Mouse (Mus musculus) cortical plate, adult 2 months (tissue): ENCODE results near the gene Rnf38. TPM values are rescaled to one million over a fixed set of nuclear protein-coding genes. Genes with fewer than 3 reads are reported as not detected.
A peak's percentile ranks its signal among the peaks of the same experiment; 100 is the strongest.

ENCODE experiments used
- H3K27ac ChIP-seq: fragments of 200-500 bp; 2 replicates; pipeline ENCODE4 v1.5.1; 2012; ENCODE audit warnings: low read length, control low read depth, inconsistent platforms; ENCODE audit not compliant: insufficient read depth
- H3K4me1 ChIP-seq: fragments of 200-500 bp; 2 replicates; pipeline ENCODE4 v1.6.1; 2011; ENCODE audit warnings: low read length; ENCODE audit not compliant: control insufficient read depth, insufficient read depth
- H3K4me3 ChIP-seq: fragments of 200-500 bp; 2 replicates; pipeline ENCODE4 v1.5.1; 2011; ENCODE audit warnings: mild to moderate bottlenecking, low read length, control low read depth; ENCODE audit not compliant: insufficient read depth
- CTCF ChIP-seq: fragments of 200-500 bp; IDR thresholded peaks from 2 replicates; pipeline ENCODE4 v1.5.1; 2011; ENCODE audit warnings: mild to moderate bottlenecking, control low read depth, low read length; ENCODE audit not compliant: insufficient read depth; ENCODE audit errors: extremely low read depth
- POLR2A ChIP-seq: fragments of 200-500 bp; IDR thresholded peaks from 2 replicates; pipeline ENCODE4 v1.6.1; 2011; ENCODE audit warnings: mild to moderate bottlenecking, low read length, control low read depth; ENCODE audit not compliant: insufficient read depth; ENCODE audit errors: extremely low read depth
- polyA plus RNA-seq: library from polyadenylated mRNA; depleted of rRNA; stranded (reverse); fragments of >200 nt; gene quantifications from 2 replicates; pipeline ENCODE4 v1.2.3, GENCODE M21; 2012

Rnf38 gene
- polyA plus RNA-seq, 1 experiment: 68.4 TPM

DNA sequence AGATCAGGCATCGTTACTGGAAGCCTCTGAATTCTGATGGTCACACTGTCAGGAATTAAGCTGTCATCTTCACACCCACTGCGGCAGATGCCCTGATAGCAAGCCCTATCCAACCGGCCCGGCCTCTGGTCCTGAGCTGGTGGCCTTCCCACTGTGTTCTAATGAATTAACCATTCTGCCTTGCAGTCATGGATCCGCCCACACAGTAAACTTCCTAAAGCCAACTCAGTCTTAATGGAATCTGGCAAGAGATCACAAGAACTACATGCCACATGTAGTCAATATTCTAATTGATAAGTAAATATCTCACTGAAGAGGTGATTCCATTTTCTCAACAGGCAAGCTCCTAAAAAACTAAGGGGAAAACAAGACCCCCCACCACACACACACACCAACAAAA is 60.9 kb downstream of the Rnf38 start:
- TF ChIP-seq CTCF: no peak
- TF ChIP-seq POLR2A: no peak
- Histone ChIP-seq H3K27ac (no peak overlapping the region), H3K4me1 (no peaks in the 10 kb centered on the region; the same call in 1 of the 2 replicates), H3K4me3 (no peak overlapping the region)

DNA sequence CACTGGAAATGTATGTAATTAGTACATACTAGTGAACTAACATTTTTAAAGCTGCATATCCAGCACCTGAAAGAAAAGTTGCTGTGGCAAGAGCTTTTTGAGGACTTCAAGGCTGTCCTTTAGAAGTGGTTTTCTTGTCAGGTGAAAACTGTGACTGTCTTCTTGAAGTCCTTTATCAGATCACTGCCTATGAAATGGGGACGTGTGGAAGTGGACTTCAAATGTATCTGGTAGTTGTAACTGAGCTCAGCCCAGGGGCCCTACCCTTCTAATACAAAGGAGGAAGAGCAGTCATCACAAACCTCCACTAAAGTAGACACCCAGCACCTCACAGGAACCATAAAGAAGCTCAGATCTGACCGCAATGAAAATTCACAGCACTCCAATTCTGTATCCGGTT is 63.7 kb downstream of the Rnf38 start:
- Histone ChIP-seq H3K4me1 (no peaks in the 10 kb centered on the region; the same call in 1 of the 2 replicates), H3K27ac (no peak overlapping the region), H3K4me3 (no peak overlapping the region)
- TF ChIP-seq POLR2A (no peak), CTCF (no peak)

DNA sequence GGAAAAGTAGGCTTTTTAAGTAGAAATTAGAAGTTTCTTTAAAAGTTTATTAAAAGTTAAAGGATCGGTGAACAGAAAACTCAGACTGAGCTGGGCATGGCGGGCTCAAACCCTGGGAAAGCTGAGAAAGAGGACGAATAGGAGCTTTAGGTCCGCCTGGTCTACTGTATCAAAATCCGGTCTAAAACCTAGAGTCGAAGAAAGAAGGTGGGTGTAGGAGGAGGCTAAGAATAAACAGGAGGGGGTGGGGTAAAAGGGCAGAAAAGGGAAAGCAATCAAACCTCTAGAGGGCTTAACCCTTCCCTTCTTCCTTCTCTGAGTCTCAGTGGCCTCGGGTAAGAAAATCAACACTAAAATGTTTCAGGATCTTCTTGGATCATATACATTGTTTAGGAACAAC is 64.8 kb downstream of the Rnf38 start:
- Histone ChIP-seq H3K27ac (no peak overlapping the region), H3K4me3 (no peak overlapping the region; the same call in 1 of the 2 replicates), H3K4me1 (no peaks in the 10 kb centered on the region; the same call in 1 of the 2 replicates)
- TF ChIP-seq CTCF: no peak
- no peak for TF ChIP-seq POLR2A

DNA sequence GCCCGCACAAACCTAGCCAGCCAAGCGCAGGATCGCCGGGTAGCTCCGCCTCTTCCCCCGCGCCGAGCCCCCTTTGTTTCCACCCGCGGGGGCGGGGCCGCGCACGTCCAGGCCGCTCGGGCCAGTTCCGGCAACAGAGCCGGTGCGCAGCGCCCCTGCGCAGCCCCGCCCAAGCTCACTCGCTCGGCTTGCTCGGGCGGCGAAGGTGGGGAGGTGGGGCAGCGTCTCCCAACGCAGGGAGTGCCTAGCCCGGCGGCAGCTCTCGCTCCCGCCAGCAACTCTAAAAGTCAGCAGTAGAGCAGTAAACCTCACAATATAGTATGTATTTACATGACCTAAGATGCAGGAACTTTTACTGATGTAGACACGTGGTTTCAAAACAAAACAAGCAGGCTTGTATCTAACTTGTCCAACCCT is 65.3 kb downstream of the Rnf38 start:
- no peaks in the 10 kb centered on the region; the same call in 1 of the 2 replicates for H3K4me1 ChIP-seq
- no peak overlapping the region for H3K27ac ChIP-seq
- TF ChIP-seq CTCF (no peak), POLR2A (no peak)
- peak overlapping the region; percentile 38 for H3K4me3 ChIP-seq

DNA sequence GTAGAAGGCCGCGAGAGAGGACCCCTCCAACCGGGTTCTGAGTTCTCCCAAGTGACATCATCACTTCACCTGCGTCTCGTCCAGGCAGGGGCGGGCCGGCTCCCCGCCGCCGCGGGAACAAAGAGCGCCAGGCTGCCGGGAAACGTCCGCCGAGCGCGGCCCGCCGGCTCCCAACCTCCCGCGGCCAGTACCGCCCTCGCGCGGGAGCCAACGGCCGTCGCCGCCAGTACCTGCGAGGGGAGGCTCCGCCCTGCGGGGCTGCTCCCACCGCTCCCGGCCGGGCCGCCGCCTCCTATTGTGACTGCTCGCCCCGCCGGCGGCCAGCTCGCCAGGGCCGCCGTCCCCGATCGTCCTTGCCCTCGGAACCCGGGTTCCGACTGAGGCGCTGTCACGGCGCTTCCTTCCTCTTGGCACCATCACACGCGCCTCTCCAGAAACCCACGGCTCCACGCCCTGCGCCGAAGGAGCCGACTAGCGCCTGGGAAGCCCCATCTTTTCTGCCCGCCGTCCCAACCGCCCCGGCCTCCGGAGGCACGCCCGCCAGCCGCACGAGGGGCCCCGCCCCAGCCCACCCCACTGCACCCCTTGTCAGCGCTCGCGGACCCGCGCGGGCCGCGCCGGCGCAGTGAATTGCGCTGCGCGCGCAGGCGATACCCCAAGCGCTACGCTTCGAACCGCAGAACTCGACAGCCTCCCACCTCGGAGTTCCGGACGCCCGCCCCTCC is 66.0 kb downstream of the Rnf38 start:
- no peak for TF ChIP-seq CTCF
- TF ChIP-seq POLR2A: no peak
- Histone ChIP-seq H3K4me3 (peak overlapping the region; percentile 38), H3K4me1 (no peaks in the 10 kb centered on the region; the same call in 1 of the 2 replicates), H3K27ac (peak overlapping the region; percentile 93)

DNA sequence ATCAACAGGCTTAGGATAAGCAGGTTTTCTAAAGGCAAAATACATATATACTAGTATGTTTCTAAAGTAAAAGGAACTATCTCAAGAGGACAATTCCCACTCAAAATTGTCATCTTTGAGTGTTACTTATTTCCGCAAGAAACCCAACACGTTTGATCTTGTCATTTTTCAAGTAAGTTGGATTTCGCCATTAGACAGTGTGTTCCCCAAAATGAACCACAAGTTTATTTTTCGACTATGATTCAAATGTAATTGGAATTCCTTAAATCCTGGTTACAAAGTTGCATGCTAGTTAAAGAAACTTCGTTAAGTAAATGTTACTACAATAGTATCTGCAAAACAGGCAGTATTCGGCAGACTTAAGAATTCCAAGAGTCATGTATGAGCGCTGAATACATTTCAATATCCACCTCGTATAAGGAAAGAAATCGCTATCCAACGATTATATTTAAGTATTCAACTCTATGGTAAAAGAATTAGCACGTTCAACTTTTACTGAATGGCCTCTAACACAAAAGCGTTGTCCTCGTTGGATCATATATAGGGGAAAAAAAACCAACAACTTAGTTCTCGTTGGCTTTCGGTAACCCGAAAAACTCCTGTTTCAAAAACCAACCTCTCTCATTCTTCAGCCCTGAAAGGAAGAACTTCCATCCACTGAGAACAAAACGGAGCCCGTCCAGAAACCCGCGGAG is 66.7 kb downstream of the Rnf38 start:
- H3K4me3 ChIP-seq: peak overlapping the region; percentile 38
- TF ChIP-seq POLR2A (no peak), CTCF (no peak)
- H3K27ac ChIP-seq: peak overlapping the region; percentile 93; the same call in 1 of the 2 replicates
- no peaks in the 10 kb centered on the region; the same call in 1 of the 2 replicates for H3K4me1 ChIP-seq

DNA sequence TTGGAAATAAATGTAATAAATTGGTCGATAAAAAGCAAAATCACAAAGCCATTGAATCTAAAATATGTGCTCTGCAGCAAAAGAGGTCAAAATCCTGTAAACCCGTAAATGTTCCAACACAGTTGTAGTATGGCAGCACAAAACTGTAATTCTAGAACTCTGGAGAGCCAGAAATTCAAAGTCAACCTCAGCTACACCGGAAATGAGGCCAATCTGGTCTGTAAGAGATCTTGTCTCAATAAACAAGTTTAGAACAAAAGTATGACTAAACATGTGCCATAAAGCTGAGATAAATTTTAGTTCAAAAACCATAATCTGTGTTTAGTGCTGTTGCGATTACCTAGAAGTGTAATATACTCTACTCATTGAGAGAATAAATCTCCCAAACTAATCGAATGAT is 69.0 kb downstream of the Rnf38 start:
- H3K4me3 ChIP-seq: no peak overlapping the region
- H3K27ac ChIP-seq: no peak overlapping the region
- H3K4me1 ChIP-seq: no peaks in the 10 kb centered on the region; the same call in 1 of the 2 replicates
- TF ChIP-seq POLR2A: no peak
- TF ChIP-seq CTCF: no peak

DNA sequence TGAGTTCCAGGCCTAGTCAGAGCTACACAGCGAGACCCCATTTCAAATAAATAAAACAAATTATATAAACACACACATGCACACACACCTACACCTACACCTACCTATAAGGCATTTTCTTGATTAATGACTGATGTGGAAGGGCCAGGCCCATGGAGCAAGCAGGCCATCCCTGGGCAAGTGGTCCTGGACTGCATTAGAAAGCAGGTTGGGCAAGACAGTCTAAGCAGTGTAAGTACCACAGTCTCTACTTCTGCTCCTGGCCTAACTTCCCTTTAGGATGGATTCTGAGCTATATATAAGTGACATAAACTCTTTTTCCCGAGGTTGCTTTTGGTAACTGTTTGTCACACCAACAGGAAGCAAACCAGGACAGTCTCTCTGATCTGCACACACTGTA is 70.6 kb downstream of the Rnf38 start:
- no peak for TF ChIP-seq CTCF
- no peak for TF ChIP-seq POLR2A
- Histone ChIP-seq H3K27ac (no peak overlapping the region), H3K4me3 (no peak overlapping the region), H3K4me1 (no peaks in the 10 kb centered on the region; the same call in 1 of the 2 replicates)

DNA sequence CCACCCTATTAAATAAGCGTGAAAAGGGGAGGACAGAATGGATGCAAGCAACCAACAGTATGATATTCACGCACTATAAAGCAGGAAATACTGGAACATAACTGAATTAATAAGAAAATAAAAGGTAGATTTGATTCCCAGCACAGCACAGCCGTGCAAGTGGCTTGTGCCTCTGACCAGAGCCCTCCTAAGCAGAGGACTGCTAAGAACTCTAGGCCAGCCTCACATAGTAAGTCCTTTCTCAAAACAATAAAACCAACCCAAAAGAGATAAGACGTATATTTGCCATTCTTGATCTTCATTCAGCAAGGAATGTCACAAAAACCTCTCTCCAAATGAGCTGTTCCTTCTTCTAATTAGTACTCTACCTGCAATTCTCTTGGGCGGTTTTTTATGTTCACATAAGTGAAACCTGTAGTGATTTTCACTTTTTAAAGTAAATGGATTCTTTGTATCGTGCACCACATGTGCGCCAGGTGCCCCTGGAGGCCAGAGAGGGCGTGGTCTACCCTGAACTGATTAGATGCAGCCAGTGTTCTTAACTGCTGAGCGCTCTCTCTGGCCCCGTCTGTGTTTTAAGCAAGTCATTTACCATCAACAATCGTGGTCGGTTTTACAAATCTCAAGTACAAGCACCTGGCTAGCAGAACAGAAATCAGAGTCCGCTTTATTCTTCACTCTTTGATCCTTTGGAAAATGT is 72.4 kb downstream of the Rnf38 start:
- Histone ChIP-seq H3K27ac (no peak overlapping the region), H3K4me1 (no peaks in the 10 kb centered on the region; the same call in 1 of the 2 replicates), H3K4me3 (no peak overlapping the region)
- no peak for TF ChIP-seq POLR2A
- TF ChIP-seq CTCF: no peak

DNA sequence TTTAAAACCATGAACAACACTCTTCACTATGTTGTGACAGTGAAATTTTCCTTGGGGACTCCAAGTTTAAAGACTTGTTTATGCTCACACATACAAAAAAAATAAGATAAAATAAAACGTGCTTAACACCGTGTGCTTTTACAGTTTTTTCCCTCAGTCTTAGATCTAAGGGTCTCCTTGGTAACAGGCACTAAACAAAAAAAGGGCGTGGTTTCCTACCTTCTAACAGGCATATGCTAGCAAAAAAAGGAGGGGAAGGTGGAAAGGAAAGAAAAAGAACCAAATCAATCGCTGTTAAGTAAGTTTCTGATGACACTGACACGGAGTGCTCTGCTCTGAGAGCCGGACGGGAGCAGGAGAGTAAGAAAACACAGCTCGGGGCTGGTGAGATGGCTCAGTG is 73.8 kb downstream of the Rnf38 start:
- no peak for TF ChIP-seq POLR2A
- TF ChIP-seq CTCF: no peak
- Histone ChIP-seq H3K27ac (no peak overlapping the region), H3K4me3 (no peak overlapping the region), H3K4me1 (no peaks in the 10 kb centered on the region; the same call in 1 of the 2 replicates)
